13 mouse cellular contexts compared by ENCODE assay signal in the genomic region with DNA sequence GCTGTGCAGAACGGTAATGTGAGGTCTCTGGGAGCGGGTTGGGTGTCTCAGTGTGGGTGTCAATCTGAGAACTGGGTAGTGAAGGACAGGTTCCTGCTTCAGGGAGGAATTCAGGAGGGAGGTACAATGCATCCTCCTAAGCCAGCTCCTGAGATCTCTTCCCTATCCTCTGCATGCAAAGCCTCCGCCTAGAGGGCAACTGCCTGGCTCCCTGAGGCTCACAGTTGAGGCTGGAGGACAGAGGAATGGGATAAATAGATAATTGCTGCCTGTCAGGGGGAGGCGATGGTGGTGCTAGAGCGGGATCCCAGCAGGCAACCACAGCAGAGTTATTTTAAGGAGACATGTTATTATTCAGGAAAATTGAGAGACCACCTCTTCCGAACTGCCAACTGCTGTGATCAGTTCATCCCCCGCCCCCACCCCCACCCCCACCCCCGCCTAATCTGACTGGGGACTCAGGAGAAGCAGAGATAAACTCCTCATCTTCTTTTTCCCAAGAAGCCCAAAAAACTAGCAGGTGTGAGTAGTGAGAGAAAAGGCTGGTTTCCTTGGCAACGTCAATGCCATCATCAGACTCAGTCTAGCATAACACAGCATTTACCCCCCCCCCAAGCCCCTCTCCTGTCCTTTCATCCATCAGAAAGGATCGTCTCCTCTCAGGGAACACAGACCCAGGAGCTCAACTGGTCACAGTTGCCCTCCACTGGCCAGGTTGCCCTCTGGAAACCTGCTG.
DNase-seq lines count a peak whose midpoint lies in the region; ATAC-seq and TF ChIP-seq lines count a peak whose summit lies in the region.
"Had no signal": no experiment of that assay in that cellular context is flagged by ENCODE, and none has a peak within 500 bp of the region (broad histone marks: within the 10 kb centered on the region; RNA-seq: fewer than 3 reads in every experiment).

No protein-coding gene starts in this region.

- peak overlapping the region; percentile 94 for H3K27ac ChIP-seq in forebrain, postnatal 0 days (ENCODE audit: low read depth, low read length)
- peak overlapping the region; percentile 90 for H3K27ac ChIP-seq in midbrain, embryonic 13.5 days
- H3K27ac ChIP-seq: intestine, embryonic 15.5 days; liver, embryonic 14.5 days had no signal

- H3K9me3 ChIP-seq in forebrain, postnatal 0 days (ENCODE audit: low read length): no peaks in the 10 kb centered on the region
- no peaks in the 10 kb centered on the region for H3K9me3 ChIP-seq in midbrain, embryonic 13.5 days
- H3K9me3 ChIP-seq: heart, embryonic 12.5 days; intestine, embryonic 15.5 days had no signal

- intact Hi-C loops in left cerebral cortex, postnatal 4 days (cut with DNase I): no loop called here

- peaks cover 42% of the 10 kb centered on the region for H3K4me1 ChIP-seq in forebrain, postnatal 0 days (ENCODE audit: insufficient read depth)
- H3K4me1 ChIP-seq in midbrain, embryonic 13.5 days (replicated peaks): peaks cover 48% of the 10 kb centered on the region
- H3K4me1 ChIP-seq: intestine, embryonic 15.5 days had no signal

- peaks cover 18% of the 10 kb centered on the region for H3K36me3 ChIP-seq in forebrain, postnatal 0 days (ENCODE audit: insufficient read depth)
- peaks cover 24% of the 10 kb centered on the region for H3K36me3 ChIP-seq in midbrain, embryonic 13.5 days
- H3K36me3 ChIP-seq: heart, embryonic 12.5 days; intestine, embryonic 15.5 days had no signal

- peak overlapping the region; percentile 35 for H3K9ac ChIP-seq in forebrain, postnatal 0 days
- H3K9ac ChIP-seq in midbrain, embryonic 13.5 days (replicated peaks): peak overlapping the region; percentile 51
- H3K9ac ChIP-seq: heart, embryonic 12.5 days; intestine, embryonic 15.5 days; liver, embryonic 14.5 days had no signal

- 0 out of 2 replicates have a peak overlapping the region, but pooled peaks have one; percentile 1 for H3K4me2 ChIP-seq in forebrain, postnatal 0 days (ENCODE audit: low read depth)
- peak overlapping the region; percentile 11 for H3K4me2 ChIP-seq in midbrain, embryonic 13.5 days (replicated peaks)
- H3K4me2 ChIP-seq: heart, embryonic 12.5 days; intestine, embryonic 15.5 days had no signal

- no peak for TF ChIP-seq CTCF in forebrain, postnatal 0 days (IDR thresholded peaks at IDR 0.05; ENCODE audit: low read depth)

- peak; percentile 75 for ATAC-seq in forebrain, postnatal 0 days
- peak; percentile 77 for ATAC-seq in midbrain, embryonic 13.5 days
- ATAC-seq: intestine, embryonic 15.5 days had no signal

- WGBS in forebrain, postnatal 0 days: 7% methylated on average over 10 of the region's 10 CpGs
- WGBS in midbrain, embryonic 13.5 days: 6% methylated on average over 10 of the region's 10 CpGs

- H3K4me3 ChIP-seq in forebrain, postnatal 0 days (ENCODE audit: low read depth, low read length): no peak overlapping the region
- H3K4me3 ChIP-seq in midbrain, embryonic 13.5 days (replicated peaks): no peak overlapping the region
- H3K4me3 ChIP-seq: heart, embryonic 12.5 days; intestine, embryonic 15.5 days had no signal

- peak; percentile 18 for DNase-seq in left cerebral cortex, postnatal 4 days
- DNase-seq in left cerebral cortex, adult 18-20 months (ENCODE audit: low spot score in 2 of 2): no peak
- peak; percentile 79 for DNase-seq in forebrain, postnatal 0 days
- peak; percentile 23 for DNase-seq in retina, embryonic 14.5 days (ENCODE audit: low spot score)
- no peak for DNase-seq in frontal cortex, postnatal 10 days (ENCODE audit: low spot score in 2 of 2)
- DNase-seq in thymus, adult 18-20 months: no peak
- no peak for DNase-seq in kidney, adult 18-20 months
- DNase-seq: cerebellum, adult 8-10 months; thymus, postnatal 25 days had no signal

- no peaks in the 10 kb centered on the region for H3K27me3 ChIP-seq in forebrain, postnatal 0 days (ENCODE audit: insufficient read depth, low read length)
- H3K27me3 ChIP-seq in midbrain, embryonic 13.5 days: peaks cover 4% of the 10 kb centered on the region; the same call in 1 of the 2 replicates
- H3K27me3 ChIP-seq: heart, embryonic 12.5 days; intestine, embryonic 15.5 days had no signal

Comparison
In these comparisons a context has a peak if more than half of its experiments do, and no peak if none do; other contexts are left out.
1. DNase-seq: peak in left cerebral cortex, postnatal 4 days (single experiment), forebrain, postnatal 0 days (single experiment) and retina, embryonic 14.5 days (single experiment); none in left cerebral cortex, adult 18-20 months (0 of 2), frontal cortex, postnatal 10 days (0 of 2), thymus, adult 18-20 months (0 of 2) and kidney, adult 18-20 months (single experiment).